Mouse (Mus musculus) thymus, adult 2 months (tissue): ENCODE data around the gene Rnf215. TPM values are rescaled to one million over a fixed set of nuclear protein-coding genes. Genes with fewer than 3 reads are reported as not detected.

ENCODE experiments used
- DNase-seq: peaks from one replicate; pipeline ENCODE4 v3.0.0; 2021
- H3K27ac ChIP-seq: fragments of 200-500 bp; 2 replicates; pipeline ENCODE4 v1.5.1; 2012; ENCODE audit warnings: low read length, control low read depth; ENCODE audit not compliant: control insufficient read depth, insufficient read depth
- H3K27me3 ChIP-seq: fragments of 200-500 bp; 2 replicates; pipeline ENCODE4 v1.6.1; 2012; ENCODE audit warnings: mild to moderate bottlenecking, low read length, moderate library complexity, mixed read lengths; ENCODE audit not compliant: control insufficient read depth, insufficient read depth
- H3K36me3 ChIP-seq: fragments of 200-500 bp; 2 replicates; pipeline ENCODE4 v1.6.1; 2012; ENCODE audit warnings: mild to moderate bottlenecking, low read length, moderate library complexity; ENCODE audit not compliant: control insufficient read depth, insufficient read depth
- H3K4me1 ChIP-seq: fragments of 200-500 bp; replicated peaks from 2 replicates; pipeline ENCODE4 v1.6.1; 2012; ENCODE audit warnings: low read length; ENCODE audit not compliant: control insufficient read depth, insufficient read depth
- H3K4me3 ChIP-seq: fragments of 200-500 bp; 2 replicates; pipeline ENCODE4 v1.5.1; 2012; ENCODE audit warnings: mild to moderate bottlenecking, low read length, control low read depth, moderate library complexity; ENCODE audit not compliant: control insufficient read depth, insufficient read depth
- CTCF ChIP-seq: fragments of 200-500 bp; IDR thresholded peaks from 2 replicates; pipeline ENCODE4 v1.5.1; 2012; ENCODE audit warnings: mild to moderate bottlenecking, control low read depth, low read length, moderate library complexity, borderline replicate concordance; ENCODE audit not compliant: control insufficient read depth, poor library complexity, insufficient read depth; ENCODE audit errors: extremely low read depth
- POLR2A ChIP-seq: fragments of 200-500 bp; IDR thresholded peaks from 2 replicates; pipeline ENCODE4 v1.6.1; 2012; ENCODE audit warnings: mild to moderate bottlenecking, low read length, control low read depth, moderate library complexity; ENCODE audit not compliant: control insufficient read depth, poor library complexity, insufficient read depth; ENCODE audit errors: extremely low read depth
- WGBS: fragments of 180-500 bp; shearing (Covaris S2); methylation state at CpG from one replicate; pipeline ENCODE4 v1.1.7; 2018; 5-methylcytosine and 5-hydroxymethylcytosine counted together
- polyA plus RNA-seq: library from polyadenylated mRNA; depleted of rRNA; stranded (reverse); fragments of >200 nt; gene quantifications from 2 replicates; pipeline ENCODE4 v1.2.3, GENCODE M21; 2012

Gene Rnf215
- polyA plus RNA-seq, 1 experiment, result 27.0 TPM

GRCm38 (mm10) chr11:4117372-4118071 lies 17.5 kb upstream of the Rnf215 start:
- Histone ChIP-seq H3K36me3 (no peaks in the 10 kb centered on the region), H3K27ac (no peak overlapping the region), H3K4me1 (peaks cover 4% of the 10 kb centered on the region; the same call in 1 of the 2 replicates), H3K27me3 (peaks cover 8% of the 10 kb centered on the region; the same call in 1 of the 2 replicates), H3K4me3 (no peak overlapping the region)
- no peak for DNase-seq
- TF ChIP-seq POLR2A (no peak), CTCF (no peak)
- 27% methylated on average over 3 of the region's 3 CpGs for WGBS

GRCm38 (mm10) chr11:4118081-4118921 lies 16.7 kb upstream of the Rnf215 start:
- Histone ChIP-seq H3K36me3 (no peaks in the 10 kb centered on the region), H3K27me3 (peaks cover 8% of the 10 kb centered on the region; the same call in 1 of the 2 replicates), H3K4me3 (peak overlapping the region; percentile 4; the same call in 1 of the 2 replicates), H3K27ac (no peak overlapping the region), H3K4me1 (peaks cover 10% of the 10 kb centered on the region)
- peak; percentile 9 for DNase-seq
- WGBS, result 3% methylated on average over 41 of the region's 41 CpGs
- TF ChIP-seq CTCF, result no peak
- TF ChIP-seq POLR2A, result no peak

GRCm38 (mm10) chr11:4119635-4120034 lies 15.4 kb upstream of the Rnf215 start:
- 37% methylated on average over 5 of the region's 5 CpGs for WGBS
- Histone ChIP-seq H3K4me3 (no peak overlapping the region), H3K4me1 (peaks cover 13% of the 10 kb centered on the region), H3K36me3 (no peaks in the 10 kb centered on the region), H3K27ac (no peak overlapping the region), H3K27me3 (peaks cover 8% of the 10 kb centered on the region; the same call in 1 of the 2 replicates)
- DNase-seq, result no peak
- TF ChIP-seq CTCF (no peak), POLR2A (no peak)

GRCm38 (mm10) chr11:4121691-4122090 lies 13.3 kb upstream of the Rnf215 start:
- Histone ChIP-seq H3K27ac (no peak overlapping the region), H3K36me3 (no peaks in the 10 kb centered on the region), H3K27me3 (peaks cover 8% of the 10 kb centered on the region; the same call in 1 of the 2 replicates), H3K4me3 (no peak overlapping the region), H3K4me1 (peaks cover 13% of the 10 kb centered on the region)
- no peak for DNase-seq
- TF ChIP-seq CTCF, result no peak
- no peak for TF ChIP-seq POLR2A
- WGBS, result 95% methylated on average over 3 of the region's 3 CpGs

- no peaks in the 10 kb centered on the region for H3K36me3 ChIP-seq
- TF ChIP-seq POLR2A (no peak), CTCF (no peak)
- DNase-seq, result no peak
- peaks cover 13% of the 10 kb centered on the region for H3K4me1 ChIP-seq
- H3K27me3 ChIP-seq, result peaks cover 8% of the 10 kb centered on the region; the same call in 1 of the 2 replicates
- H3K27ac ChIP-seq, result no peak overlapping the region
- 95% methylated on average over 5 of the region's 5 CpGs for WGBS
- H3K4me3 ChIP-seq, result no peak overlapping the region
Measured at GRCm38 (mm10) chr11:4122226-4122625, 12.8 kb upstream of the Rnf215 start.
